Mouse (Mus musculus) R1 (cell line): Measurements from ENCODE around the gene Adcy6.
"Not testable (repeated sequence)": the region's sequence is repeated elsewhere in the genome, so short reads cannot be mapped to it uniquely, and the experiment has no call there.

Source experiments
- DNase-seq: peaks from one replicate; pipeline ENCODE4 v3.0.0-alpha.2; 2018; ENCODE audit warnings: low read depth, low spot score

Gene Adcy6

GRCm38 (mm10) chr15:98602191-98602881, 7.5 kb downstream of the Adcy6 start:
- no peak for DNase-seq

- no peak for DNase-seq
These were observed 8.1 kb downstream of the Adcy6 start for GRCm38 (mm10) chr15:98601832-98602190.

- DNase-seq: peak; percentile 49
These were observed 9.7 kb downstream of the Adcy6 start for GRCm38 (mm10) chr15:98600036-98600709.

GRCm38 (mm10) chr15:98596609-98597008, 13.3 kb downstream of the Adcy6 start:
- no peak for DNase-seq

GRCm38 (mm10) chr15:98595049-98595448, 14.8 kb downstream of the Adcy6 start:
- DNase-seq: no peak

- DNase-seq: peak; percentile 81
These were observed 15.7 kb downstream of the Adcy6 start for GRCm38 (mm10) chr15:98594193-98594592.

- no peak for DNase-seq
These were observed 18.5 kb downstream of the Adcy6 start for GRCm38 (mm10) chr15:98591396-98591795.

- no peak for DNase-seq
These were observed 20.1 kb downstream of the Adcy6 start for GRCm38 (mm10) chr15:98589640-98590336.

- no peak for DNase-seq
These were observed 22.1 kb downstream of the Adcy6 start for GRCm38 (mm10) chr15:98587751-98588150.

- DNase-seq: not testable (repeated sequence)
These were observed 23.7 kb downstream of the Adcy6 start for GRCm38 (mm10) chr15:98586141-98586540.

GRCm38 (mm10) chr15:98585421-98585820, 24.5 kb downstream of the Adcy6 start:
- peak; percentile 38 for DNase-seq

GRCm38 (mm10) chr15:98582996-98583395, 26.9 kb downstream of the Adcy6 start:
- no peak for DNase-seq

- no peak for DNase-seq
These were observed 27.5 kb downstream of the Adcy6 start for GRCm38 (mm10) chr15:98582410-98582809.

GRCm38 (mm10) chr15:98579795-98580464, 29.9 kb downstream of the Adcy6 start:
- DNase-seq: peak; percentile 92

GRCm38 (mm10) chr15:98579310-98579709, 30.6 kb downstream of the Adcy6 start:
- no peak for DNase-seq

- DNase-seq: no peak
These were observed 36.6 kb downstream of the Adcy6 start for GRCm38 (mm10) chr15:98573293-98573692.

- no peak for DNase-seq
These were observed 38.9 kb downstream of the Adcy6 start, which contains the start of the genes Ccnt1 and 4930415O20Rik for GRCm38 (mm10) chr15:98570873-98571538. Gene Ccnt1, minus strand, starts transcription at chr15:98570923. Gene 4930415O20Rik, plus strand, starts transcription at chr15:98571004.

- no peak for DNase-seq
These were observed 40.0 kb downstream of the Adcy6 start for GRCm38 (mm10) chr15:98569795-98570365.

- no peak for DNase-seq
These were observed 40.7 kb downstream of the Adcy6 start for GRCm38 (mm10) chr15:98569216-98569615.

- peak; percentile 73 for DNase-seq
These were observed 41.4 kb downstream of the Adcy6 start for GRCm38 (mm10) chr15:98568256-98569033.
